Mouse (Mus musculus): ENCODE measurements at regions not wholly inside any gene's neighbourhood (a gene's known extent, or its start where the extent isn't known, plus 50 kb on each side); places are given as distances from the start of the nearest gene placed in this dataset.
A peak's percentile ranks its signal among the peaks of the same experiment; 100 is the strongest.

DNA sequence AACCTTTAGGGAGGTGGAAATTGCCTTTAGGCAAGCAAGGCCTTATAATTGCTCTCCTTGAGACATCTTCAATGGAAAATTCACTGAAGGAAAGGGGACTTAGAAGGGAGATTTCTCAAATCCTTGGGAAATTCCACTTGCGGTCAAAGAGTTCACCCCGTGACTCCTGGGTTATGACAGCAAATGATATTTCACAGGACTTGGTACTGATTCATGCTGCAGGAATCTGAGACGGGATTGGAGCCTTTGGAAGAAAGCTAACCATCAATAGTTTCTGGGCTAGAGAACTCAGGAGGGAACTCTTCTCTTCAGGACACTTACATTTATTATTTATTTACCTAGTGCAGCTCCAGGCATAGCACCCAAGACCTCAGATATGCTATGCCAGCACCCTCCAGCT is 52.8 kb upstream of the Cxcl5 start:
- DNase-seq (ENCODE audit: low read depth) = peak; percentile 80

DNA sequence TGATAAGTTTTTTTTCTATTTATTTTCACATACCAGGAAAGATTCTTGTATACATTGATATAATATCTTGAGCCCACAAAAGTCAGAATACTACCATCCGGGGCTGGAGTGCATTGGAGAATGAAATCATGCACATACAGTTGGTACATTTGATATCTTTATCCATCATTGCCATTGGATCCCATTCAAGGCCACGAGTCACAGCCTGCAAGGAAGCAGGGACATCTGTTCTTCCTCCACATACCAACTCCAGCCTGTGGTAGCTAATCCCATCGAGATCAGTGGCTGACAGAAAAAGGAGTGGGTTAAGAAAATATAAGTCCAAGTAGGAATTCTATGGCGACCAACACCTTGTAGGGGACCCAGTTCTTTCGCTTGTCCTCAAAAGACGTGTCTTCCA is 55.5 kb upstream of the Cxcl5 start:
- no peak for DNase-seq (ENCODE audit: low read depth)

DNA sequence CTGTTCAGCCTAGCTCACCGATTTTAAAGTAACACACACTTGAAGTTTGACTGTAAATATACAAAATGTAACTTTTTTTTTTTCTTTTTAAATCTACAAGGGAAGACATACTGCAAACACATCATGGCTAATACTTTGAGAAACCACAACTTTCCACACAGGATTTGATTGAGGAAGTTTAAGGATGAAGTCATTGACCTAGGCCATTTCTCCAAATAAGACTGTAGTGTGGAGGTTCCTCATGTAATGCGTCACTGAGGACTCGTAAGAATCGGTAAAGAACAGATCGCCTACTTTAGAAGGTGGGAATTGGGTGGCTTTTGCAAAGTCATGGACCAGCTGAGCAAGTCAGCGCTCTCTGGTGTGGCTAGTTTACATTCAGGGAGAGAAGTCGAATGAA is 59.0 kb upstream of the Cxcl5 start:
- no peak for DNase-seq (ENCODE audit: low read depth)

DNA sequence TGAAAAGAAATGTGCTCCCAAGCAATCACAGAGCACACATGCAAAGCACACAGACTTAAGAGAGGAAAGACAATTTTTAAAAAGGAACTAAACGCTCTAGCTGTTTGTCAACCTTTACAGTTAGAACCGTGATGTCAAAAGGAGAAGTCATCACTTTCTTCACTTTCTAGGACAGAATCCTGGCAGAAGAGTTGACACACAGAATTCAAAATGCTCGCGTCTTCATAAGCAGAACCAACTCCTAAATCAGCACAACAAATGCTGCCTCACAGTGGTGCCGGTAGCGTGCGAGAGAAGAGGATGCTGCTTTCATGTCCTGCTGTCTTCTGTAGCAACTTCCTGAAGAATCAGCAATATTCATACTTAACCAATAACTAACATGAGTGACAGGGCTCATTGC is 55.6 kb upstream of the Rassf6 start:
- DNase-seq (ENCODE audit: low read depth) = no peak

DNA sequence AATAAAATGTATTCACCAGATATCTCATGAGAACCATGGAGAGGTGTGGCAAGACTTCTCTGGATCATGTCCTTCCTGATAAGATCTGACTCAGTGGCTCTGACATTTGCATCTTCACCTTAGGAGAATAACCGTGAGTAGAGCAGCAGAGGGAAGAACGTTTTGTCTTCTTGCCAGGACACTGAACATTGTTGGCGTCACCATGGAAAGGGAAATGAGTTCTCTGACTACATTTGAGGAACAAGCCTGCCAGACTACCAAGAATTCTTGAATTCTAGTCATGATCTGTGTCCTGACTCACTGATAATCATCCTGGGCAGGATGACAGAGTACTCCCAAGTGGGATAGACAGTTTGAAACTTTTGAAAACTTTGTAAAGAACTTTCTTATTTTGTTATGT is 54.0 kb upstream of the Rassf6 start:
- no peak for DNase-seq (ENCODE audit: low read depth)

DNA sequence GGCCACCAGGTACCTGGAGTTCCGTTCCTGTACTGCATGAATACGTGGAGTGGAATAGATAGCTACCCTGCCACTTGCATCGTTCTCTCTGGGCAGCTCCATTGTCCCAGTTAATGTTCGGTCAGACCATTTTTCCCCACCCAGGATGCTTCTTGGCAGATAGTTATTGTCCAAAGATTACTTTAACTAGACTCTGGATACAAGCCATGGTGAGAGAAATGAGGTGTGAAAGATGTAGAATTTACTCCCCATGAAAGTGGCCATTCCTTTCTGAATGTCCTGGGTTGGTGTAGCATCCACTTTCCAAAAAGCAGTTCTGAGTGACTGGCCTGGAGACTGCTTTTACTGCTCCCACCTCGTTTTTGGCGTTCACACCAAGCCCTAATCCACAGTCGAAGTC is 50.3 kb upstream of the Rassf6 start:
- no peak for DNase-seq (ENCODE audit: low read depth)

Measured in fibroblast of lung, adult 2 months (primary cell).